Mouse (Mus musculus): ENCODE data around the gene Msantd2. TPM values are rescaled to one million over a fixed set of nuclear protein-coding genes. Genes with fewer than 3 reads are reported as not detected.
A peak's percentile ranks its signal among the peaks of the same experiment; 100 is the strongest.

The Msantd2 gene
- polyA plus RNA-seq, 1 experiment, result 16.6 TPM

- Histone ChIP-seq H3K27ac (ENCODE audit: control insufficient read depth, insufficient read depth, low read depth, low read length) (no peak overlapping the region), H3K4me3 (ENCODE audit: control insufficient read depth, low read depth, low read length) (no peak overlapping the region), H3K4me1 (ENCODE audit: control insufficient read depth, insufficient read depth, low read length) (peaks cover 13% of the 10 kb centered on the region), H3K27me3 (ENCODE audit: control insufficient read depth, insufficient read depth, low read length) (no peaks in the 10 kb centered on the region), H3K36me3 (ENCODE audit: control insufficient read depth, insufficient read depth, low read length) (no peaks in the 10 kb centered on the region)
- no peak for TF ChIP-seq POLR2A (IDR thresholded peaks at IDR 0.05; ENCODE audit: control insufficient read depth, low read depth, low read length)
These were observed 52.9 kb downstream of the Msantd2 start for GRCm38 (mm10) chr9:37541851-37542642.

- H3K4me3 ChIP-seq (ENCODE audit: control insufficient read depth, low read depth, low read length), result no peak overlapping the region
- no peaks in the 10 kb centered on the region for H3K27me3 ChIP-seq (ENCODE audit: control insufficient read depth, insufficient read depth, low read length)
- H3K4me1 ChIP-seq (ENCODE audit: control insufficient read depth, insufficient read depth, low read length), result peaks cover 13% of the 10 kb centered on the region
- TF ChIP-seq CTCF (IDR thresholded peaks at IDR 0.05; ENCODE audit: control insufficient read depth, insufficient read depth, insufficient replicate concordance, low read depth, low read length), result no peak
- TF ChIP-seq POLR2A (IDR thresholded peaks at IDR 0.05; ENCODE audit: control insufficient read depth, low read depth, low read length), result no peak
- no peak overlapping the region for H3K27ac ChIP-seq (ENCODE audit: control insufficient read depth, insufficient read depth, low read depth, low read length)
- H3K36me3 ChIP-seq (ENCODE audit: control insufficient read depth, insufficient read depth, low read length), result no peaks in the 10 kb centered on the region
These were observed 54.8 kb downstream of the Msantd2 start for GRCm38 (mm10) chr9:37543869-37544440.

GRCm38 (mm10) chr9:37544447-37545165 is 55.5 kb downstream of the Msantd2 start:
- no peaks in the 10 kb centered on the region for H3K27me3 ChIP-seq (ENCODE audit: control insufficient read depth, insufficient read depth, low read length)
- TF ChIP-seq CTCF (IDR thresholded peaks at IDR 0.05; ENCODE audit: control insufficient read depth, insufficient read depth, insufficient replicate concordance, low read depth, low read length) (peak; percentile 58; the same call in 1 of the 2 replicates), POLR2A (IDR thresholded peaks at IDR 0.05; ENCODE audit: control insufficient read depth, low read depth, low read length) (no peak)
- H3K4me1 ChIP-seq (ENCODE audit: control insufficient read depth, insufficient read depth, low read length), result peaks cover 10% of the 10 kb centered on the region
- H3K4me3 ChIP-seq (ENCODE audit: control insufficient read depth, low read depth, low read length), result peak overlapping the region; percentile 48
- no peaks in the 10 kb centered on the region for H3K36me3 ChIP-seq (ENCODE audit: control insufficient read depth, insufficient read depth, low read length)
- H3K27ac ChIP-seq (ENCODE audit: control insufficient read depth, insufficient read depth, low read depth, low read length), result no peak overlapping the region

GRCm38 (mm10) chr9:37545166-37545610 is 56.1 kb downstream of the Msantd2 start:
- no peak for TF ChIP-seq CTCF (IDR thresholded peaks at IDR 0.05; ENCODE audit: control insufficient read depth, insufficient read depth, insufficient replicate concordance, low read depth, low read length)
- TF ChIP-seq POLR2A (IDR thresholded peaks at IDR 0.05; ENCODE audit: control insufficient read depth, low read depth, low read length), result no peak
- Histone ChIP-seq H3K27ac (ENCODE audit: control insufficient read depth, insufficient read depth, low read depth, low read length) (no peak overlapping the region), H3K36me3 (ENCODE audit: control insufficient read depth, insufficient read depth, low read length) (no peaks in the 10 kb centered on the region), H3K27me3 (ENCODE audit: control insufficient read depth, insufficient read depth, low read length) (no peaks in the 10 kb centered on the region), H3K4me1 (ENCODE audit: control insufficient read depth, insufficient read depth, low read length) (peaks cover 7% of the 10 kb centered on the region), H3K4me3 (ENCODE audit: control insufficient read depth, low read depth, low read length) (peak overlapping the region; percentile 48)

GRCm38 (mm10) chr9:37545847-37546452 is 56.8 kb downstream of the Msantd2 start:
- no peak overlapping the region for H3K27ac ChIP-seq (ENCODE audit: control insufficient read depth, insufficient read depth, low read depth, low read length)
- H3K4me3 ChIP-seq (ENCODE audit: control insufficient read depth, low read depth, low read length), result no peak overlapping the region
- no peaks in the 10 kb centered on the region for H3K27me3 ChIP-seq (ENCODE audit: control insufficient read depth, insufficient read depth, low read length)
- peaks cover 7% of the 10 kb centered on the region for H3K4me1 ChIP-seq (ENCODE audit: control insufficient read depth, insufficient read depth, low read length)
- H3K36me3 ChIP-seq (ENCODE audit: control insufficient read depth, insufficient read depth, low read length), result no peaks in the 10 kb centered on the region
- no peak for TF ChIP-seq POLR2A (IDR thresholded peaks at IDR 0.05; ENCODE audit: control insufficient read depth, low read depth, low read length)
- TF ChIP-seq CTCF (IDR thresholded peaks at IDR 0.05; ENCODE audit: control insufficient read depth, insufficient read depth, insufficient replicate concordance, low read depth, low read length), result no peak

- Histone ChIP-seq H3K27me3 (ENCODE audit: control insufficient read depth, insufficient read depth, low read length) (no peaks in the 10 kb centered on the region), H3K4me3 (ENCODE audit: control insufficient read depth, low read depth, low read length) (no peak overlapping the region), H3K36me3 (ENCODE audit: control insufficient read depth, insufficient read depth, low read length) (no peaks in the 10 kb centered on the region), H3K27ac (ENCODE audit: control insufficient read depth, insufficient read depth, low read depth, low read length) (no peak overlapping the region), H3K4me1 (ENCODE audit: control insufficient read depth, insufficient read depth, low read length) (peaks cover 7% of the 10 kb centered on the region)
- no peak for TF ChIP-seq POLR2A (IDR thresholded peaks at IDR 0.05; ENCODE audit: control insufficient read depth, low read depth, low read length)
- TF ChIP-seq CTCF (IDR thresholded peaks at IDR 0.05; ENCODE audit: control insufficient read depth, insufficient read depth, insufficient replicate concordance, low read depth, low read length), result no peak
These were observed 57.8 kb downstream of the Msantd2 start for GRCm38 (mm10) chr9:37546889-37547288.

GRCm38 (mm10) chr9:37550435-37550834 is 61.3 kb downstream of the Msantd2 start:
- Histone ChIP-seq H3K27me3 (ENCODE audit: control insufficient read depth, insufficient read depth, low read length) (no peaks in the 10 kb centered on the region), H3K4me3 (ENCODE audit: control insufficient read depth, low read depth, low read length) (no peak overlapping the region; the same call in 1 of the 2 replicates), H3K27ac (ENCODE audit: control insufficient read depth, insufficient read depth, low read depth, low read length) (no peak overlapping the region), H3K36me3 (ENCODE audit: control insufficient read depth, insufficient read depth, low read length) (no peaks in the 10 kb centered on the region), H3K4me1 (ENCODE audit: control insufficient read depth, insufficient read depth, low read length) (peaks cover 7% of the 10 kb centered on the region)
- TF ChIP-seq POLR2A (IDR thresholded peaks at IDR 0.05; ENCODE audit: control insufficient read depth, low read depth, low read length) (no peak), CTCF (IDR thresholded peaks at IDR 0.05; ENCODE audit: control insufficient read depth, insufficient read depth, insufficient replicate concordance, low read depth, low read length) (no peak)

All from testis, adult 2 months (tissue).